Mouse (Mus musculus) Patski (cell line): ENCODE data around the gene Brpf1. TPM values are rescaled to one million over a fixed set of nuclear protein-coding genes. Genes with fewer than 3 reads are reported as not detected.

Experiments used
- ATAC-seq: fragments of 100-300 bp; one replicate; pipeline ENCODE4 v1.8.0; 2021
- CTCF ChIA-PET: fragments of 350-600 bp; sonication (Branson Sonifier 250); formaldehyde crosslinking; loops from one replicate; lab custom pipeline; 2022; ENCODE audit warnings: inconsistent platforms; lab: Charles Lee
- POLR2A ChIA-PET: fragments of 350-600 bp; sonication (Branson Sonifier 250); formaldehyde crosslinking; loops from one replicate; lab custom pipeline; 2022; ENCODE audit warnings: antibody characterized with exemption, inconsistent platforms; lab: Charles Lee
- DNase-seq: peaks from one replicate; pipeline ENCODE4 v3.0.0-alpha.2; 2011; ENCODE audit warnings: low read depth, low spot score
- H3K27me3 ChIP-seq: fragments of 371-371 bp; one replicate; pipeline ENCODE4 v1.5.1; 2021
- CTCF ChIP-seq: fragments of 100-300 bp; IDR thresholded peaks from one replicate; pipeline ENCODE4 v1.5.1; 2021
- in situ Hi-C: fragments of 300-500 bp; cut with MboI; formaldehyde crosslinking; loops from 3 replicates; pipeline ENCODE4 v1.11.1; 2018; ENCODE audit warnings: low pct_unique_long_range_greater_than_20kb, mixed read lengths
- polyA plus RNA-seq: library from polyadenylated mRNA; unstranded; gene quantifications from one replicate; pipeline ENCODE4 v1.2.3, GENCODE M21; 2021

Gene Brpf1
- polyA plus RNA-seq, 1 experiment from 2014 or later, result 29.4 TPM

GRCm38 (mm10) chr6:113282969-113283368, 24.0 kb upstream of the Brpf1 start:
- in situ Hi-C loops, result no loop called here
- ATAC-seq (no peak), DNase-seq (no peak)
- CTCF ChIA-PET, result interaction anchor here (1.6 kb wide), 1 partner anchor 20 kb away, joined by 4 read pairs; no protein-coding TSS in a partner anchor
- H3K27me3 ChIP-seq, result no peaks in the 10 kb centered on the region
- POLR2A ChIA-PET, result no interaction called here
- no peak for TF ChIP-seq CTCF

DNA sequence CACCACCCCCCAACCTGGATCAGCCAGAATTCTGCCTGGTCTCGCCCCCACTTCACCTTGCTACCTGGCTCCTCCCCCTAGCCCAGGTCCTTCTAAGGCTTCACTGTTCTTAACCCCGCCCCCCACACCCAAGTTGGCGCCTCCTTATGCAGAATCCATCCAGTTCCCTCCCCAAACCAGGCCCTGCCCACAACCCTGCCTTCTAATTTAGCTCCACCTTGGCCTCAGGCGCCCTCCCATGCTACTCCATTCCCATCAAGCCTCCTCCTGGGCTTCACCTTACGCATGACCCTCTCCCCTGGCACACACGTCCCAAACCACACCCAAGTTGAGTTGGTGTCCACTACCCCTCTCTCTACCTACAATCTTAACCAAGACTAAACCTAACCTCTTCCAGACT, 23.4 kb upstream of the Brpf1 start:
- DNase-seq (no peak), ATAC-seq (no peak)
- POLR2A ChIA-PET, result no interaction called here
- in situ Hi-C loops, result no loop called here
- no peak for TF ChIP-seq CTCF
- CTCF ChIA-PET, result no interaction called here
- no peaks in the 10 kb centered on the region for H3K27me3 ChIP-seq

DNA sequence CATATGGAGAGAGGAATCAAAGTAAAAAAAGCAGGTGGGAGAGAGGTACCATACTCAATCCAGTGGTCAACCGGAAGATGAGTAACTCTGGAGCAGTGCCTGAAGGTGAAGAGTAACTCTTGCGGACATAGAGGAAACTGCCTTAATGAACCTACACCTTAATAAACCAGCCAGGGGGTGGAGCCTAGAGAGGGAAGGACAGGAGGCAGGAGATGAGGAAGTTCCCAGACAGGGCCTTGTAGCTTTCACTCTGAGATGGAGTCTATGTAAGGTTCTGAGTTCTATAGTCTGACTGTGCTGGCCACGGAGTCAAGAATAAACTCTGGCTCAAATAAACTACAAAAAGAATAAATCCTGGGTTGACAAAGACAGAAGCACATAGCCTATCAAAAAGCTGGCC, 22.0 kb upstream of the Brpf1 start:
- CTCF ChIA-PET, result interaction anchor here (1.0 to 1.5 kb wide), 2 partner anchors 10 to 15 kb away, joined by 3 to 4 read pairs; no protein-coding TSS in a partner anchor

DNA sequence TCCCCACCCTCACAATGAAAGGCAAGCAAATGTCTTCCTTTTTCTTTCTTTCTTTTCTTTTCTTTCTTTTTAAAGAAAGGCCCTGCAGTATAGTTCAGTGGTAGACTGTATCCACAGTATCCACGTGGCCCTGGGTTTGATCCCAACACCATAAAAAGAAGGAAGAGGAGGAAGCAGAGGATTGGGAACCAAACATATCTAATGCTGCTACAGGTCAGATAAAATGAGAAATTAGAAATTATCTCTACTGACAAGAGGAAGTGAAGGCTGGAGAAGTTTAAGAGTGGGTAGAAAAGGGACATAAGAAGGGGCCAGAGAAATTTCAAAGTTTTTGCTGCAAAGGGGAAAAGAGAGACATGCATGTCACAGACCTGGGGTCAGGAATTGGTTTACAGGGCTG, 20.6 kb upstream of the Brpf1 start:
- ChIA-PET POLR2A (no interaction called here), CTCF (no interaction called here)
- no peaks in the 10 kb centered on the region for H3K27me3 ChIP-seq
- in situ Hi-C loops, result no loop called here
- DNase-seq (no peak), ATAC-seq (no peak)
- TF ChIP-seq CTCF, result no peak

More for the DNA sequence above, 22.0 kb upstream of the Brpf1 start:
- ATAC-seq (no peak), DNase-seq (no peak)
- POLR2A ChIA-PET, result no interaction called here
- in situ Hi-C loops, result no loop called here
- no peaks in the 10 kb centered on the region for H3K27me3 ChIP-seq
- no peak for TF ChIP-seq CTCF

- in situ Hi-C loops, result no loop called here
- CTCF ChIA-PET, result interaction anchor here (1.1 kb wide), 1 partner anchor 15 kb away, joined by 4 read pairs; no protein-coding TSS in a partner anchor
Observed at GRCm38 (mm10) chr6:113287236-113287635, 19.7 kb upstream of the Brpf1 start.

GRCm38 (mm10) chr6:113289346-113289745, 17.6 kb upstream of the Brpf1 start:
- CTCF ChIA-PET, result no interaction called here

More at GRCm38 (mm10) chr6:113287236-113287635, 19.7 kb upstream of the Brpf1 start:
- DNase-seq (no peak), ATAC-seq (no peak)
- no peaks in the 10 kb centered on the region for H3K27me3 ChIP-seq
- no peak for TF ChIP-seq CTCF
- POLR2A ChIA-PET, result no interaction called here

GRCm38 (mm10) chr6:113290346-113290745, 16.6 kb upstream of the Brpf1 start:
- DNase-seq (no peak), ATAC-seq (no peak)
- no peak for TF ChIP-seq CTCF
- CTCF ChIA-PET, result interaction anchor here (1.0 to 1.5 kb wide), 2 partner anchors 12 to 25 kb away, joined by 3 read pairs; no protein-coding TSS in a partner anchor
- POLR2A ChIA-PET, result no interaction called here
- in situ Hi-C loops, result no loop called here
- H3K27me3 ChIP-seq, result no peaks in the 10 kb centered on the region

More at GRCm38 (mm10) chr6:113289346-113289745, 17.6 kb upstream of the Brpf1 start:
- in situ Hi-C loops, result no loop called here
- DNase-seq (no peak), ATAC-seq (no peak)
- TF ChIP-seq CTCF, result no peak
- H3K27me3 ChIP-seq, result no peaks in the 10 kb centered on the region
- POLR2A ChIA-PET, result no interaction called here

- H3K27me3 ChIP-seq, result no peaks in the 10 kb centered on the region
- ChIA-PET CTCF (interaction anchor here (1.1 to 1.5 kb wide), 2 partner anchors 8 to 9 kb away, joined by 3 to 4 read pairs; no protein-coding TSS in a partner anchor), POLR2A (no interaction called here)
- ATAC-seq, result peak; percentile 34
- no peak for DNase-seq
- in situ Hi-C loops, result no loop called here
- TF ChIP-seq CTCF, result no peak
Observed at GRCm38 (mm10) chr6:113292938-113293337, 14.0 kb upstream of the Brpf1 start.

DNA sequence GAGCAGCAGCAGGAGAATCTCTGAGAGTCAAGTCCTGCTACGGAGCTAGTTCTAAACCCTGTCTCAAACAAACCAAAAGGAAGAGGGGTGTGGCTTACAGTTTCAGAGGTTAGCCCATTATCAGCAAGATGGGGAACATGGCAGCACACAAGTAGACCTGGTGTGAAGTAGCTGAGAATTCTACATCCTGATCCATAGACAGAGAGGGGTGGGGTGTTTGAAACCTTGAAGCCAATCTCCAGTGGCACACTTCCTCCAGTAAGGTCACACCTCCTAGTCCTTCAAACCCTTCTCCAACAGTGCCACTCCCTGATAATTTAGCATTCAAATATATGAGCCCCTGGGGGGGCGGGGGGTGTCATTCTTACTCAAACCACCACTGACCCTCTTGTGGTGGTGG, 10.9 kb upstream of the Brpf1 start:
- ATAC-seq (no peak), DNase-seq (no peak)
- POLR2A ChIA-PET, result no interaction called here
- CTCF ChIA-PET, result no interaction called here
- in situ Hi-C loops, result no loop called here
- TF ChIP-seq CTCF, result no peak
- H3K27me3 ChIP-seq, result no peaks in the 10 kb centered on the region

DNA sequence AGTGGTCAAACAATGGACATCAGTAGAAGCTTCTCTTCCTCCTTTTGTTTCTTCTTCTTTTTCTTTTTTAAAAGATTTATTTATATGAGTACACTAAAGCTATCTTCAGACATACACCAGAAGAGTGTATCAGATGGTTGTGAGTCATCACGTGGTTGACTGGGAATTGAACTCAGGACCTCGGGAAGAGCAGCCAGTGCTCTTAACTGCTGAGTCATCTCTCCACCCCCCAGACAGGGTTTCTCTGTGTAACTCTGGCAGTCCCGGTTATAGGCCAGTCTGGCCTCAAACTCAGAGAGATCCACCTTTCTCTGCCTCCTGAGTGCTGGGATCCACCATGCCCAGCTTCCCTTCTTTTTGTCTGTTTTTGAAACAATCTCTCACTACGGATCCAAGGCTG, 10.3 kb upstream of the Brpf1 start:
- no peak for TF ChIP-seq CTCF
- ATAC-seq (no peak), DNase-seq (no peak)
- in situ Hi-C loops, result no loop called here
- H3K27me3 ChIP-seq, result no peaks in the 10 kb centered on the region
- POLR2A ChIA-PET, result no interaction called here
- CTCF ChIA-PET, result no interaction called here

GRCm38 (mm10) chr6:113301350-113301749, 5.6 kb upstream of the Brpf1 start:
- no peak for TF ChIP-seq CTCF
- ChIA-PET CTCF (interaction anchor here (0.8 to 1.5 kb wide), 5 partner anchors 9 to 601 kb away, joined by 3 to 6 read pairs (median 4); no protein-coding TSS in a partner anchor), POLR2A (no interaction called here)
- no peaks in the 10 kb centered on the region for H3K27me3 ChIP-seq
- ATAC-seq (no peak), DNase-seq (no peak)
- in situ Hi-C loops, result loop anchor here (5.0 to 10.0 kb wide), 2 partner anchors 259 to 607 kb away; partner anchors contain the start of gene Rad18

- H3K27me3 ChIP-seq, result no peaks in the 10 kb centered on the region
- ChIA-PET POLR2A (no interaction called here), CTCF (interaction anchor here (0.8 to 2.0 kb wide), 7 partner anchors 9 to 602 kb away, joined by 3 to 6 read pairs (median 4); partner anchors contain the start of gene Cpne9)
- DNase-seq (no peak), ATAC-seq (no peak)
- no peak for TF ChIP-seq CTCF
- in situ Hi-C loops, result loop anchor here (5.0 to 10.0 kb wide), 2 partner anchors 260 to 607 kb away; partner anchors contain the start of gene Rad18
Observed at GRCm38 (mm10) chr6:113302258-113302657, 4.7 kb upstream of the Brpf1 start.
